Mouse (Mus musculus) CH12.LX (cell line): ENCODE data around the gene Ccdc18. TPM values are rescaled to one million over a fixed set of nuclear protein-coding genes. Genes with fewer than 3 reads are reported as not detected.

Experiments used
- DNase-seq: peaks from one replicate; pipeline ENCODE4 v3.0.0-alpha.2; 2013; ENCODE audit errors: extremely low read depth
- H3K27ac ChIP-seq: 2 replicates; pipeline ENCODE4 v1.5.1; 2012; ENCODE audit warnings: low read depth, mild to moderate bottlenecking, control low read depth, moderate library complexity; ENCODE audit not compliant: insufficient read depth
- H3K27me3 ChIP-seq: replicated peaks from 2 replicates; pipeline ENCODE3; 2012; ENCODE audit warnings: inconsistent platforms
- H3K36me3 ChIP-seq, 2 experiments: replicated peaks in 1 of 2; 2 replicates each; pipeline versions ENCODE3 to v1.6.1; 2012; ENCODE audit warnings: inconsistent platforms in 1 of 2, low read length in 1 of 2, mild to moderate bottlenecking in 1 of 2, mixed read lengths in 1 of 2, moderate library complexity in 1 of 2; ENCODE audit not compliant: control insufficient read depth in 1 of 2, insufficient read depth in 1 of 2
- H3K4me1 ChIP-seq, 2 experiments: 2 replicates each; pipeline ENCODE4 v1.6.1; 2012; ENCODE audit warnings: inconsistent platforms in 1 of 2, moderate library complexity in 1 of 2; ENCODE audit not compliant: insufficient read depth in 2 of 2, control insufficient read depth in 1 of 2
- H3K4me2 ChIP-seq: 2 replicates; pipeline ENCODE4 v1.6.1; 2012; ENCODE audit warnings: low read depth, mild to moderate bottlenecking, control low read depth; ENCODE audit not compliant: poor library complexity, insufficient read depth, severe bottlenecking
- H3K4me3 ChIP-seq, 3 experiments: fragments of 150-350 bp in 1 of 3; sonication (generic) in 1 of 3; replicated peaks in 1 of 3; 2 replicates each; pipeline versions ENCODE3 to v1.5.1; 2011 to 2012; ENCODE audit warnings: low read depth in 2 of 3, low read length in 2 of 3, mild to moderate bottlenecking in 2 of 3, moderate library complexity in 2 of 3, control low read depth in 1 of 3, improper control_type of control experiment in 1 of 3, inconsistent platforms in 1 of 3, mixed read lengths in 1 of 3; ENCODE audit not compliant: poor library complexity in 1 of 3
- H3K79me2 ChIP-seq: replicated peaks from 2 replicates; pipeline ENCODE4 v1.6.1; 2012; ENCODE audit warnings: mild to moderate bottlenecking, moderate library complexity; ENCODE audit not compliant: control insufficient read depth, poor library complexity, insufficient read depth, severe bottlenecking; ENCODE audit errors: extremely low read depth
- H3K9ac ChIP-seq: 2 replicates; pipeline ENCODE4 v1.6.1; 2012; ENCODE audit warnings: low read depth, mild to moderate bottlenecking, control low read depth, moderate library complexity; ENCODE audit not compliant: insufficient read depth
- H3K9me3 ChIP-seq: replicated peaks from 2 replicates; pipeline ENCODE3; 2012; ENCODE audit warnings: low read length, inconsistent platforms, mixed read lengths
- CTCF ChIP-seq, 2 experiments: IDR thresholded peaks in 1 of 2; conservative IDR thresholded peaks in 1 of 2; 2 replicates each; pipeline ENCODE4 v1.5.1; 2011 to 2012; ENCODE audit warnings: low read depth in 2 of 2, low read length in 2 of 2, improper control_type of control experiment in 1 of 2, inconsistent platforms in 1 of 2, mild to moderate bottlenecking in 1 of 2, moderate library complexity in 1 of 2
- MEF2A ChIP-seq: IDR thresholded peaks from 2 replicates; pipeline ENCODE4 v1.6.1; 2014; ENCODE audit warnings: low read depth, mild to moderate bottlenecking, inconsistent platforms, low read length, improper control_type of control experiment, borderline replicate concordance
- NELFE ChIP-seq: IDR thresholded peaks from 2 replicates; pipeline ENCODE4 v1.6.1; 2011; ENCODE audit warnings: low read depth, low read length, improper control_type of control experiment
- POLR2A ChIP-seq: IDR thresholded peaks from 2 replicates; pipeline ENCODE4 v1.6.1; 2011; ENCODE audit warnings: low read depth, mild to moderate bottlenecking, improper control_type of control experiment, low read length
- RAD21 ChIP-seq: IDR thresholded peaks from 2 replicates; pipeline ENCODE4 v1.6.1; 2011; ENCODE audit warnings: low read depth, mild to moderate bottlenecking, low read length, improper control_type of control experiment, moderate library complexity
- ZKSCAN1 ChIP-seq: IDR thresholded peaks from 2 replicates; pipeline ENCODE4 v1.6.1; 2012; ENCODE audit warnings: low read depth, inconsistent platforms, low read length, improper control_type of control experiment, borderline replicate concordance
- ZNF384 ChIP-seq: IDR thresholded peaks from 2 replicates; pipeline ENCODE4 v1.6.1; 2012; ENCODE audit warnings: low read depth, low read length, improper control_type of control experiment, inconsistent platforms
- dilution Hi-C: fragments of 300-500 bp; cut with MboI; formaldehyde crosslinking; loops from 2 replicates; pipeline ENCODE4 v1.14.3; 2020; ENCODE audit warnings: low sequenced_read_pairs; ENCODE audit not compliant: extremely low pct_unique_long_range_greater_than_20kb, extremely low pct_ligation_motif_present
- in situ Hi-C: fragments of 300-500 bp; cut with MboI; formaldehyde crosslinking; loops from 3 replicates; pipeline ENCODE4 v1.14.3; 2019; ENCODE audit warnings: low sequenced_read_pairs, low pct_ligation_motif_present, low pct_unique_long_range_greater_than_20kb, mixed read lengths
- polyA plus RNA-seq: library from polyadenylated mRNA; unstranded; fragments of >175 nt; gene quantifications from 2 replicates; pipeline ENCODE4 v1.2.1, GENCODE M21; 2012; ENCODE audit warnings: low read depth; ENCODE audit not compliant: insufficient read length
- total RNA-seq, 2 experiments: library from RNA; depleted of rRNA; stranded (reverse); fragments of 300-350 nt in 1 of 2; fragments of >200 nt in 1 of 2; gene quantifications; 2 replicates each; pipeline ENCODE4 v1.2.3; 2012 to 2014

The Ccdc18 gene
- total and polyA plus RNA-seq, 3 experiments = 2.7 to 4.7 (median 3.9) TPM

DNA sequence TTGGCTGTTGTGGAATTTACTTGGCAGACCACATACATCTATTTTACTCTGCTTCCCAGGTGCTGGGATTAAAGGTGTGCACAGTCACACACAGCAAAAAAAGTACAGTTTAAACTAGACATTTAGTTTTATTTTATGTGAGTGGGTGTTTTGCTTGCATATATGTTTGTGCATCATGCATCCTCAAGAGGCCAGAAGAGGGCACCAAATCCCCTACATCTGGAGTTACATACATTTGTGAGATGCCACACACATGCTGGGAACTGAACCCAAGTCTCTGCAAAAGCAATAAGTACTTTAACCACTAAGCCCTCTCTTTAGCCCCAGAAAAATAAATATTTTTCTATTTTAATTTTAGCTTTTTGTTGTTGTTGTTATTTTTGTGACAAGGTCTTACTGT lies 73.3 kb downstream of the Ccdc18 start:
- Histone ChIP-seq H3K36me3 (peaks cover 0 to 1% of the 10 kb centered on the region in 2 experiments), H3K4me3 (no peak overlapping the region), H3K4me1 (no peaks in the 10 kb centered on the region), H3K9me3 (no peaks in the 10 kb centered on the region), H3K4me2 (no peak overlapping the region), H3K79me2 (no peaks in the 10 kb centered on the region), H3K9ac (no peak overlapping the region), H3K27ac (no peak overlapping the region), H3K27me3 (no peaks in the 10 kb centered on the region)
- in situ Hi-C loops = no loop called here
- DNase-seq = peak; percentile 17
- dilution Hi-C loops = no loop called here
- TF ChIP-seq POLR2A = no peak
- peak; percentile 47 for TF ChIP-seq RAD21
- peak in 1 of 2 experiments; percentile 44; a peak in 2 of 4 replicates for TF ChIP-seq CTCF (conservative IDR thresholded peaks at IDR 0.05 in 1 of 2, IDR thresholded peaks at IDR 0.05 in 1 of 2; ENCODE audit: low read depth in 2 of 2, low read length in 2 of 2)

DNA sequence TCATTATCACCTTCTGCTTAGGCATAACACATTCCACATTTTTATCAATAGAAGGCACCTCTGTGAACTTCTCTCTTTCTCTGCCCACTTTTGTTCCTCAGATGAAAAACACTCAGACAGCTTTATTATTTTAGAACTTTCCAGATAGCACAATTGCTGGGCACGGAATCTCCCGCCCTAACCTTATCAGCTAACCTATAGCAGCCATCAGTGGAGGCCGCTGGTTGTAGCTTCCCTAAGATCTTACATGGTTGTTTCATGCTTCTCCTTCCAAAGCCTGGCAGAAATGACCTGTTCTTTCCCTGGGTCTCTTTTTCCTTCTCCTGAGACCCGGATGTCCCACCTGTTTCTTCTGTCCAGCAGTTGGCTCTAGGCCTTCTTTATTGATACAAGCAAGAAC lies 78.8 kb downstream of the Ccdc18 start:
- H3K4me1 ChIP-seq = no peaks in the 10 kb centered on the region
- no peaks in the 10 kb centered on the region for H3K79me2 ChIP-seq
- no peaks in the 10 kb centered on the region for H3K27me3 ChIP-seq
- TF ChIP-seq ZKSCAN1 (no peak), MEF2A (no peak)
- DNase-seq = no peak
- H3K9ac ChIP-seq = no peak overlapping the region
- dilution Hi-C loops (no loop called here), in situ Hi-C loops (no loop called here)
- no peaks in the 10 kb centered on the region for H3K9me3 ChIP-seq
- H3K27ac ChIP-seq = no peak overlapping the region
- no peaks in the 10 kb centered on the region for H3K36me3 ChIP-seq
- no peak overlapping the region for H3K4me3 ChIP-seq
- no peak overlapping the region for H3K4me2 ChIP-seq

DNA sequence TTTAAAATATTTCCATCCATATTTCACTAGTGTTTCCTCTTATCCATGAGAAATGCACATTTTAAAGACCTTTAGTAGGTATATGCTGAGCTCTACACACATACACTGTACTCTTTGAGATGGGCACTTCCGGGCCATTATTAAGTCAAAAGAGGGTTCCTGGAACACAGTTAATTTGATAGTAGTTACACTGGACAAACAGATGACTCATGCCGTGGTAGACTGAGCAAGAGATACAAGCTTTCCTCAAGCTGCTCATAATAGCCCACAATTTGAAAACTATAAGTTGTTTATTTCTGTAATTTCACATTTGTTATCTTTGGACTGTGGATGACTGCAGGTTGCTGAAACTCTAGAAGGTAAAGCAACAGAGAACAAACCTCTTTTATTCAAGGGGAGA lies 82.3 kb downstream of the Ccdc18 start:
- dilution Hi-C loops (no loop called here), in situ Hi-C loops (no loop called here)
- Histone ChIP-seq H3K9me3 (no peaks in the 10 kb centered on the region), H3K27ac (no peak overlapping the region), H3K4me1 (peaks cover 5 to 6% of the 10 kb centered on the region in 2 experiments; a peak in 3 of 4 replicates), H3K79me2 (no peaks in the 10 kb centered on the region), H3K9ac (no peak overlapping the region), H3K27me3 (no peaks in the 10 kb centered on the region), H3K36me3 (peaks cover 0 to 6% of the 10 kb centered on the region in 2 experiments), H3K4me3 (no peak overlapping the region), H3K4me2 (no peak overlapping the region)
- no peak for DNase-seq
- TF ChIP-seq NELFE = no peak

DNA sequence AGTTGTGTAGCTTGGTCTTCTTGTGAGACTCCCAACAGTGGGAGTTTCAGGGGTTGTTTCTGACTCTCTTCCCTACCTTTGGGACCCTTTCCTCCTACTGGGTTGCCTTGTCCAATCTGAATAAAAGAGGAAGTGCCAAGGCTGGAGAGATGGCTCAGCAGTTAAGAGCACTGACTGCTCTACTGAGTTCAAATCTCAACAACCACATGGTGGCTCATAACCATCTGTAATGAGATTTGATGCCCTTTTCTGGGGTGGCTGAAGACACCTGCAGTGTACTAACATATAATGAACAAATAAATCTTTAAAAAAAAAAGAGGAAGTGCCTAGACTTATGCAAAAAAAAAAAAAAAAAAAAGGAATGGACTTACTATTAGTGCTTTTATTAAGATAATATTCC lies 91.4 kb downstream of the Ccdc18 start:
- in situ Hi-C loops (no loop called here), dilution Hi-C loops (no loop called here)
- Histone ChIP-seq H3K4me3 (no peak overlapping the region), H3K79me2 (no peaks in the 10 kb centered on the region), H3K4me2 (no peak overlapping the region), H3K9me3 (no peaks in the 10 kb centered on the region)
- TF ChIP-seq ZNF384 = 0 out of 2 replicates have a peak, but pooled peaks have one; percentile 40
- TF ChIP-seq RAD21 = no peak
- TF ChIP-seq, all 38 proteins: peak for 1
- no peak for DNase-seq
- peaks cover 5 to 6% of the 10 kb centered on the region in 2 experiments; a peak in 3 of 4 replicates for H3K4me1 ChIP-seq
- no peak overlapping the region for H3K27ac ChIP-seq
- no peaks in the 10 kb centered on the region for H3K27me3 ChIP-seq
- peaks cover 0 to 5% of the 10 kb centered on the region in 2 experiments for H3K36me3 ChIP-seq
- no peak overlapping the region for H3K9ac ChIP-seq
